Mouse (Mus musculus) MEL (cell line): ENCODE measurements around the gene Psme2. TPM values are rescaled to one million over a fixed set of nuclear protein-coding genes. Genes with fewer than 3 reads are reported as not detected.

Experiments used
- DNase-seq: peaks from one replicate; pipeline ENCODE4 v3.0.0; 2011; ENCODE audit warnings: low read depth, low spot score
- H3K27ac ChIP-seq: 2 replicates; pipeline ENCODE4 v1.5.1; 2012; ENCODE audit warnings: low read depth, mild to moderate bottlenecking, control low read depth, low read length, moderate library complexity; ENCODE audit not compliant: control insufficient read depth
- H3K27me3 ChIP-seq, 2 experiments: fragments of 150-350 bp in 1 of 2; sonication (generic) in 1 of 2; 2 replicates each; pipeline ENCODE4 v1.6.1; 2012; ENCODE audit warnings: low read length in 2 of 2, mild to moderate bottlenecking in 2 of 2, improper control_type of control experiment in 1 of 2, moderate library complexity in 1 of 2; ENCODE audit not compliant: insufficient read depth in 2 of 2, control insufficient read depth in 1 of 2
- H3K36me3 ChIP-seq, 2 experiments: 2 replicates each; pipeline ENCODE4 v1.6.1; 2012 to 2014; ENCODE audit warnings: low read length in 2 of 2, improper control_type of control experiment in 1 of 2, inconsistent platforms in 1 of 2, mild to moderate bottlenecking in 1 of 2; ENCODE audit not compliant: insufficient read depth in 2 of 2, control insufficient read depth in 1 of 2
- H3K4me1 ChIP-seq, 2 experiments: fragments of 150-350 bp in 1 of 2; sonication (generic) in 1 of 2; 2 replicates each; pipeline ENCODE4 v1.6.1; 2012; ENCODE audit warnings: low read length in 2 of 2, improper control_type of control experiment in 1 of 2, mild to moderate bottlenecking in 1 of 2; ENCODE audit not compliant: insufficient read depth in 2 of 2, control insufficient read depth in 1 of 2
- H3K4me3 ChIP-seq, 2 experiments: fragments of 150-350 bp in 1 of 2; sonication (generic) in 1 of 2; 2 replicates each; pipeline ENCODE4 v1.5.1; 2012; ENCODE audit warnings: low read depth in 2 of 2, low read length in 2 of 2, mild to moderate bottlenecking in 2 of 2, moderate library complexity in 2 of 2, control low read depth in 1 of 2, improper control_type of control experiment in 1 of 2; ENCODE audit not compliant: control insufficient read depth in 1 of 2, insufficient read depth in 1 of 2
- H3K79me2 ChIP-seq: 2 replicates; pipeline ENCODE4 v1.6.1; 2012; ENCODE audit warnings: mild to moderate bottlenecking, low read length, moderate library complexity; ENCODE audit not compliant: control insufficient read depth, poor library complexity, insufficient read depth
- H3K9ac ChIP-seq: 2 replicates; pipeline ENCODE4 v1.6.1; 2012; ENCODE audit warnings: low read depth, mild to moderate bottlenecking, control low read depth, low read length, moderate library complexity; ENCODE audit not compliant: control insufficient read depth, poor library complexity, severe bottlenecking
- H3K9me3 ChIP-seq: fragments of 150-350 bp; sonication (generic); replicated peaks from 2 replicates; pipeline ENCODE4 v1.6.1; 2012; ENCODE audit warnings: mild to moderate bottlenecking, low read length, improper control_type of control experiment, moderate library complexity; ENCODE audit not compliant: insufficient read depth
- CHD1 ChIP-seq: IDR thresholded peaks from 2 replicates; pipeline ENCODE4 v1.6.1; 2012; ENCODE audit warnings: low read depth, mild to moderate bottlenecking, inconsistent platforms, low read length, improper control_type of control experiment
- CHD2 ChIP-seq: IDR thresholded peaks from 2 replicates; pipeline ENCODE4 v1.6.1; 2011; ENCODE audit warnings: low read length, improper control_type of control experiment
- E2F4 ChIP-seq: IDR thresholded peaks from 2 replicates; pipeline ENCODE4 v1.6.1; 2011; ENCODE audit warnings: low read depth, low read length, improper control_type of control experiment, borderline replicate concordance
- GABPA ChIP-seq: IDR thresholded peaks from 2 replicates; pipeline ENCODE4 v1.6.1; 2012; ENCODE audit warnings: low read depth, mild to moderate bottlenecking, inconsistent platforms, low read length, improper control_type of control experiment, moderate library complexity
- GATA1 ChIP-seq: IDR thresholded peaks from 2 replicates; pipeline ENCODE4 v1.6.1; 2011; ENCODE audit warnings: low read depth, low read length, improper control_type of control experiment
- MAFK ChIP-seq: IDR thresholded peaks from 2 replicates; pipeline ENCODE4 v1.6.1; 2011; ENCODE audit warnings: low read depth, mild to moderate bottlenecking, low read length, improper control_type of control experiment, borderline replicate concordance
- MYB ChIP-seq: IDR thresholded peaks from 2 replicates; pipeline ENCODE4 v1.6.1; 2011; ENCODE audit warnings: mild to moderate bottlenecking, low read depth, low read length, improper control_type of control experiment
- NELFE ChIP-seq: IDR thresholded peaks from 2 replicates; pipeline ENCODE4 v1.6.1; 2011; ENCODE audit warnings: low read depth, low read length, improper control_type of control experiment
- NRF1 ChIP-seq: IDR thresholded peaks from 2 replicates; pipeline ENCODE4 v1.6.1; 2014; ENCODE audit warnings: low read depth, mild to moderate bottlenecking, inconsistent platforms, low read length, improper control_type of control experiment, moderate library complexity; ENCODE audit not compliant: poor library complexity, insufficient read depth, severe bottlenecking
- POLR2AphosphoS5 ChIP-seq: IDR thresholded peaks from 2 replicates; pipeline ENCODE4 v1.6.1; 2012; ENCODE audit warnings: low read depth, borderline replicate concordance, mild to moderate bottlenecking, inconsistent platforms, low read length, moderate library complexity, mixed read lengths
- RCOR1 ChIP-seq: IDR thresholded peaks from 2 replicates; pipeline ENCODE4 v1.6.1; 2012; ENCODE audit warnings: low read depth, mild to moderate bottlenecking, inconsistent platforms, low read length, improper control_type of control experiment
- SMC3 ChIP-seq: IDR thresholded peaks from 2 replicates; pipeline ENCODE4 v1.6.1; 2011; ENCODE audit warnings: low read depth, low read length, improper control_type of control experiment
- TBP ChIP-seq: IDR thresholded peaks from 2 replicates; pipeline ENCODE4 v1.8.0; 2011; ENCODE audit warnings: low read depth, low read length, improper control_type of control experiment
- TCF12 ChIP-seq: IDR thresholded peaks from 2 replicates; pipeline ENCODE4 v1.6.1; 2014; ENCODE audit warnings: low read depth, mild to moderate bottlenecking, inconsistent platforms, low read length, improper control_type of control experiment, moderate library complexity
- USF1 ChIP-seq: IDR thresholded peaks from 2 replicates; pipeline ENCODE4 v1.6.1; 2014; ENCODE audit warnings: low read depth, mild to moderate bottlenecking, inconsistent platforms, low read length, improper control_type of control experiment, moderate library complexity
- USF2 ChIP-seq, 2 experiments: IDR thresholded peaks; 2 replicates each; pipeline ENCODE4 v1.6.1; 2011 to 2012; ENCODE audit warnings: improper control_type of control experiment in 2 of 2, low read length in 2 of 2, borderline replicate concordance in 1 of 2, inconsistent platforms in 1 of 2, low read depth in 1 of 2, mild to moderate bottlenecking in 1 of 2; ENCODE audit not compliant: insufficient read depth in 1 of 2
- ZC3H11A ChIP-seq: IDR thresholded peaks from 2 replicates; pipeline ENCODE4 v1.6.1; 2012; ENCODE audit warnings: low read depth, mild to moderate bottlenecking, inconsistent platforms, low read length, improper control_type of control experiment
- ZKSCAN1 ChIP-seq: IDR thresholded peaks from 2 replicates; pipeline ENCODE4 v1.6.1; 2012; ENCODE audit warnings: low read depth, mild to moderate bottlenecking, inconsistent platforms, low read length, improper control_type of control experiment, moderate library complexity
- polyA plus RNA-seq, 2 experiments: library from polyadenylated mRNA; stranded (reverse) in 1 of 2; unstranded in 1 of 2; fragments of >175 nt in 1 of 2; fragments of >200 nt in 1 of 2; gene quantifications; 2 replicates each; pipeline versions ENCODE4 v1.2.1 to v1.2.4; 2012; ENCODE audit warnings: low replicate concordance in 2 of 2, low read depth in 1 of 2; ENCODE audit not compliant: insufficient read length in 2 of 2, insufficient read depth in 1 of 2, missing spikeins in 1 of 2
- total RNA-seq: library from RNA; depleted of rRNA; stranded (reverse); fragments of 300-350 nt; gene quantifications from 2 replicates; pipeline ENCODE4 v1.2.3, GENCODE M21; 2012

The Psme2 gene
- total and polyA plus RNA-seq, 3 experiments: 143 to 231 TPM; not detected in 1

- TF ChIP-seq E2F4 (no peak; the same call in 1 of the 2 replicates), USF2 (IDR thresholded peaks at IDR 0.05; ENCODE audit: borderline replicate concordance in 1 of 2, insufficient read depth in 1 of 2, low read depth in 1 of 2, low read length in 2 of 2) (no peak), CHD2 (no peak), GABPA (no peak), ZKSCAN1 (no peak), CHD1 (no peak), NRF1 (peak; percentile 38; the same call in 1 of the 2 replicates), SMC3 (no peak), TBP (peak; percentile 41; the same call in 1 of the 2 replicates), POLR2AphosphoS5 (no peak), ZC3H11A (no peak), USF1 (no peak), MYB (no peak), TCF12 (peak; percentile 43; the same call in 1 of the 2 replicates), GATA1 (no peak), MAFK (no peak), NELFE (peak; percentile 70)
Measured at GRCm38 (mm10) chr14:55591331-55591891, 498 bp upstream of the Psme2 start, which contains the start of gene Rnf31 (continued).

- peak; percentile 35 for DNase-seq
- Histone ChIP-seq H3K9me3 (no peaks in the 10 kb centered on the region), H3K36me3 (peaks cover 3 to 30% of the 10 kb centered on the region in 2 experiments; a peak in 3 of 4 replicates), H3K27ac (peak overlapping the region; percentile 35; the same call in 1 of the 2 replicates), H3K4me1 (peaks cover 3 to 44% of the 10 kb centered on the region in 2 experiments), H3K4me3 (peak overlapping the region; percentile 80 to 94), H3K79me2 (peaks cover 24% of the 10 kb centered on the region), H3K27me3 (no peaks in the 10 kb centered on the region), H3K9ac (peak overlapping the region; percentile 65)
- TF ChIP-seq RCOR1: 0 out of 2 replicates have a peak, but pooled peaks have one; percentile 8
- TF ChIP-seq TCF12: no peak
Measured at GRCm38 (mm10) chr14:55589771-55590448, 1.0 kb downstream of the Psme2 start.
